Mouse (Mus musculus) yolk sac, embryonic 10.5 days (tissue): ENCODE results near the gene Rhbg.

Experiments used
- DNase-seq: peaks from one replicate; pipeline ENCODE4 v3.0.0-alpha.2; 2017; ENCODE audit warnings: low spot score

Rhbg gene

GRCm38 (mm10) chr3:88206901-88207371 lies 47.6 kb downstream of the Rhbg start:
- no peak for DNase-seq

- DNase-seq, result no peak
Observed at GRCm38 (mm10) chr3:88206500-88206899, 48.0 kb downstream of the Rhbg start.

- no peak for DNase-seq
Observed at GRCm38 (mm10) chr3:88205563-88206491, 48.7 kb downstream of the Rhbg start.

- no peak for DNase-seq
Observed at GRCm38 (mm10) chr3:88205176-88205562, 49.3 kb downstream of the Rhbg start.

GRCm38 (mm10) chr3:88204751-88205150 lies 49.8 kb downstream of the Rhbg start:
- no peak for DNase-seq

GRCm38 (mm10) chr3:88203999-88204700 lies 50.4 kb downstream of the Rhbg start:
- DNase-seq, result no peak

- no peak for DNase-seq
Observed at GRCm38 (mm10) chr3:88203456-88203855, 51.1 kb downstream of the Rhbg start.

- DNase-seq, result no peak
Observed at GRCm38 (mm10) chr3:88202986-88203385, 51.5 kb downstream of the Rhbg start.

GRCm38 (mm10) chr3:88201640-88202039 lies 52.9 kb downstream of the Rhbg start:
- DNase-seq, result no peak

- DNase-seq, result no peak
Observed at GRCm38 (mm10) chr3:88200972-88201330, 53.6 kb downstream of the Rhbg start.

- DNase-seq, result no peak
Observed at GRCm38 (mm10) chr3:88200161-88200971, 54.1 kb downstream of the Rhbg start.

GRCm38 (mm10) chr3:88199541-88200110 lies 54.9 kb downstream of the Rhbg start:
- DNase-seq, result no peak

GRCm38 (mm10) chr3:88198505-88199020 lies 55.9 kb downstream of the Rhbg start:
- DNase-seq, result no peak

GRCm38 (mm10) chr3:88197741-88198504 lies 56.6 kb downstream of the Rhbg start:
- DNase-seq, result no peak
